Mouse (Mus musculus) gonadal fat pad, adult 2 months (tissue): Measurements from ENCODE around the gene Gm5538. TPM values are rescaled to one million over a fixed set of nuclear protein-coding genes. Genes with fewer than 3 reads are reported as not detected.

Experiments
- DNase-seq: peaks from one replicate; pipeline ENCODE4 v3.0.0-alpha.2; 2012; ENCODE audit warnings: low read depth
- polyA plus RNA-seq: library from polyadenylated mRNA; depleted of rRNA; stranded (reverse); fragments of >200 nt; gene quantifications from 2 replicates; pipeline ENCODE4 v1.2.3, GENCODE M21; 2012; rRNA removed

The Gm5538 gene
- not detected in 2 replicates for polyA plus RNA-seq

DNA sequence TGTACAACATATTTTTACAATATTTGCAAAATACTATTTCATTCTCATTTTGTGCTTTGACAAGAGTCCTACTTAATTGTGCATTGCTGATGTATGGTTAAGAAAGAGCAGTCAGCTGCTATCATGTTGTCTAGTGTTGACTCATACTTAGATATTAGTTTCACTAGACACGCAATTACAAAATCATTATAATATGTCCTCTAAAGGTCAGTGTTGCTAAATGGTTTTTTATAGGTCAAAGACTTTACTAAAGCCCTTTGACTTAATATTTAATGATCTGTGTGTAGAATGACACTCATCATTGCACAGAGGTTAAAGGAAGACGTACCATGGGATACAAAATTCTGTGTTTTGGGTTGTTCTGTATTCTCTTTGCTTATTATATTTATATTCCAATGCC, at the start of gene Gm5538:
TSS of gene Gm5538 (plus strand) at position 301 of the 400 bp plus-strand sequence.
- no peak for DNase-seq

DNA sequence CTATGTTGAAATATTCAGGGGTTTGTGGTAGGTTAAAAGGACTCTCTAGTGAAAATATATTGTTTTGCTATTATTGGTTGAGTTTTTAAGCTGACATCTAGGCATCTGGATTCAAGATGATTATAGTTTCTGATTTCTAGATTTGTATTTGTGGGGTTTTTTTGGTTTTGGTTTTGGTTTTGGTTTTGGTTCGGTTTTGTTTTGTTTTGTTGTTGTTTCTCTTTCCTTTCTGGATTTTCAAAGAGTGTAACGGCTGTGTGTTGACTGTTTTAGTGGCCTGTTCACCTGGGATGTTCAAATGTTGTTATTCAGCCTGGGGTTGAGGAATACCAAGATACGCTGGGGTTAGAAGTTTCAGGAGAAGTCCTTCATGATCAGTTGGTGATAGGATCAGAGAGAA, 32.2 kb upstream of the Gm5538 start:
- no peak for DNase-seq

DNA sequence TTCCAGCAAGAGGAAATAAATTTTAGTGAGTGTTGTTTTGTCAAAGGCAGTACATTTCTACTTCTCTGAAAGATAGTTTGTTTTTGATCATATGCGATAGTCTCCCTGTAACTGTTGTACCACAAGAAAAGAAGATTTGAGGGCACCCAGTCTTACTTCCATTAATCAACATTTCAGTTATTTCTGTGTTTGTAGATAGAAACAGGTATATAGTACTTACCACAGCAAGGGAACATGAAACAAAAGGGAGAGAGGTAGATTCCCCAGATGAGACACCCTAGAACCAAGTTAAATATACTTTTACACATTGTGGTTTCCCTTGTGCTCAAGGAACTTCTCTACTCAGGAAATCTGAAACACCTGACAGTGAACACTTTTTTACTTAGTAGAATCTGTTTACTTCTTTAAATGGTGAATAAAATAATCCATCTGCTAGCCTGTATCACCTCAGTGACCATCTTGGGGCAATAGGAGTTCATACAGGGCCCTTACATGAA, 26.9 kb upstream of the Gm5538 start:
- DNase-seq: no peak

DNA sequence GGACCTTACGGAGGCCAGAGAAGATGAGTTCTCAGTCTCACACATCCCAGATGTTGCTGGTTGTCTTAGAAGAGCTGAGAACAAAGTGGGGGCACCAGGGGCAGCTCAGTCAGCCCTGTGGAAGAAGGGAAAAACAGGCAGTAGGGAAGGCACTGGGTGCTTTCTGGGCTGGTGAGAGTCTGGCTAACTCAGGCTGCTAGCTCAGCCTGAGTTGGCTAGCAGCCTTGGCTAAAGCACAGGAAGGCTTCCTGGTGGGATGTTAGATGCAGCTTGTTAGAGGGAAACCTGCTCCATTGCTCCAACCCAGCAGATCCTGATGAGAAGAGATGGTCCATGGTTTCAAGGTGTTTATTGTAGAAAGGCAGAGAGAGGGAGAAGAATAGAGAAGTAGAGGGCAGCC, 10.3 kb downstream of the Gm5538 start:
- DNase-seq: no peak

DNA sequence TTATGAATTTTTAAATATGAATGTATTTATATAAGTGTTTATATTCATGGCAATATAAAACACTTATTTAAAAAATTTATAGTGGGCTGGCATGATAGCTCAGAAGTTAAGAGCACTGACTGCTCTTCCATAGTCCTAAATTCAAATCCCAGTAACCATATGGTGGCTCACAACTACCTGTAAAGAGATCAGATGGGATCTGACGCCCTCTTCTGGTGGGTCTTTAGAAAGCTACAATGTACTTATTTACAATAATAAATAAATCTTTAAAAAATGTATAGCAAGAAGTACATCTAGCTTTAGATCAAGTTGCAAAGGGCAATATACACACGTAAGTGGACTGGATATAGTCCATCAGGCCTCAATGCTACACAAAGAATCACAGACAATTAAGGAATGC, 14.6 kb downstream of the Gm5538 start:
- no peak for DNase-seq

Other genes starting within 250 kb of the Gm5538 start
- not detected in 2 replicates for gene Gm8298, start 131.3 kb downstream of the Gm5538 start, polyA plus RNA-seq
- gene C130079G13Rik, start 195.4 kb downstream of the Gm5538 start, polyA plus RNA-seq: not detected in 2 replicates